Mouse (Mus musculus) megakaryocyte, adult 5-6 weeks (primary cell): ENCODE measurements around the gene Tmem101. TPM values are rescaled to one million over a fixed set of nuclear protein-coding genes. Genes with fewer than 3 reads are reported as not detected.

Experiments
- total RNA-seq, 2 experiments: library from RNA; stranded (forward) in 1 of 2; stranded (reverse) in 1 of 2; fragments of 153-499, 151-499 nt in 1 of 2; fragments of 221-1000, 200-1000 nt in 1 of 2; gene quantifications; 2 replicates each; pipeline versions ENCODE4 v1.2.3 to v1.2.4; 2015 to 2017

The Tmem101 gene
- total RNA-seq, 2 experiments from 2014 or later, result 7.9 to 12.5 TPM

Other genes starting within 250 kb of the Tmem101 start
- not detected in 2 replicates for gene Sost, start 189.4 kb downstream of the Tmem101 start, total RNA-seq (2015)
- gene Sost, start 189.4 kb downstream of the Tmem101 start, total RNA-seq (2017), result not detected in 2 replicates
- not detected in 2 replicates for gene Cfap97d1, start 172.1 kb downstream of the Tmem101 start, total RNA-seq (2015)
- gene Cfap97d1, start 172.1 kb downstream of the Tmem101 start, total RNA-seq (2017), result not detected in 2 replicates
- 24.9 and 30.3 TPM in 2 replicates for gene Dusp3, start 169.4 kb downstream of the Tmem101 start, total RNA-seq (2015)
- 21.9 and 25.2 TPM in 2 replicates for gene Dusp3, start 169.4 kb downstream of the Tmem101 start, total RNA-seq (2017)
- not detected in 2 replicates for gene Mpp3, start 127.9 kb downstream of the Tmem101 start, total RNA-seq (2015)
- gene Mpp3, start 127.9 kb downstream of the Tmem101 start, total RNA-seq (2017), result not detected in 2 replicates
- gene Cd300lg, start 114.9 kb downstream of the Tmem101 start, total RNA-seq (2015), result 56.1 and 63.1 TPM in 2 replicates
- gene Cd300lg, start 114.9 kb downstream of the Tmem101 start, total RNA-seq (2017), result 37.9 and 40.4 TPM in 2 replicates
- gene Mpp2, start 67.9 kb downstream of the Tmem101 start, total RNA-seq (2015), result 0.02 and 0.57 TPM in 2 replicates
- gene Mpp2, start 67.9 kb downstream of the Tmem101 start, total RNA-seq (2017), result 0.11 TPM in 1 of 2 replicates, not detected in the other
- gene Ppy, start 55.1 kb downstream of the Tmem101 start, total RNA-seq (2015), result not detected in 2 replicates
- gene Ppy, start 55.1 kb downstream of the Tmem101 start, total RNA-seq (2017), result not detected in 2 replicates
- gene Pyy, start 48.6 kb downstream of the Tmem101 start, total RNA-seq (2015), result not detected in 2 replicates
- not detected in 2 replicates for gene Pyy, start 48.6 kb downstream of the Tmem101 start, total RNA-seq (2017)
- not detected in 2 replicates for gene Nags, start 10.9 kb downstream of the Tmem101 start, total RNA-seq (2015)
- gene Nags, start 10.9 kb downstream of the Tmem101 start, total RNA-seq (2017), result not detected in 2 replicates
- 81.3 and 83.9 TPM in 2 replicates for gene Lsm12, start 28.9 kb upstream of the Tmem101 start, total RNA-seq (2015)
- 43.0 and 46.5 TPM in 2 replicates for gene Lsm12, start 28.9 kb upstream of the Tmem101 start, total RNA-seq (2017)
- gene G6pc3, start 33.2 kb upstream of the Tmem101 start, total RNA-seq (2015), result 23.4 and 23.8 TPM in 2 replicates
- gene G6pc3, start 33.2 kb upstream of the Tmem101 start, total RNA-seq (2017), result 14.7 and 19.1 TPM in 2 replicates
- 35.0 and 47.6 TPM in 2 replicates for gene Hdac5, start 73.8 kb upstream of the Tmem101 start, total RNA-seq (2015)
- gene Hdac5, start 73.8 kb upstream of the Tmem101 start, total RNA-seq (2017), result 36.2 and 36.5 TPM in 2 replicates
- 8.7 and 12.8 TPM in 2 replicates for gene BC030867, start 92.5 kb upstream of the Tmem101 start, total RNA-seq (2015)
- 4.6 and 5.0 TPM in 2 replicates for gene BC030867, start 92.5 kb upstream of the Tmem101 start, total RNA-seq (2017)
- 0.04 TPM in 1 of 2 replicates, not detected in the other for gene Asb16, start 112.3 kb upstream of the Tmem101 start, total RNA-seq (2015)
- gene Asb16, start 112.3 kb upstream of the Tmem101 start, total RNA-seq (2017), result not detected in 2 replicates
- gene Tmub2, start 128.5 kb upstream of the Tmem101 start, total RNA-seq (2015), result 20.8 and 22.0 TPM in 2 replicates
- gene Tmub2, start 128.5 kb upstream of the Tmem101 start, total RNA-seq (2017), result 27.0 and 27.5 TPM in 2 replicates
- 24.9 and 26.9 TPM in 2 replicates for gene Atxn7l3, start 140.2 kb upstream of the Tmem101 start, total RNA-seq (2015)
- 25.5 and 25.7 TPM in 2 replicates for gene Atxn7l3, start 140.2 kb upstream of the Tmem101 start, total RNA-seq (2017)
- 19.6 and 22.4 TPM in 2 replicates for gene Ubtf, start 163.3 kb upstream of the Tmem101 start, total RNA-seq (2015)
- gene Ubtf, start 163.3 kb upstream of the Tmem101 start, total RNA-seq (2017), result 82.8 and 90.2 TPM in 2 replicates
- 3.3 and 8.2 TPM in 2 replicates for gene Slc4a1, start 209.8 kb upstream of the Tmem101 start, total RNA-seq (2015)
- gene Slc4a1, start 209.8 kb upstream of the Tmem101 start, total RNA-seq (2017), result 3.3 and 7.2 TPM in 2 replicates
- not detected in 2 replicates for gene Rundc3a, start 237.0 kb upstream of the Tmem101 start, total RNA-seq (2015)
- gene Rundc3a, start 237.0 kb upstream of the Tmem101 start, total RNA-seq (2017), result not detected in 2 replicates